Mouse (Mus musculus) mature B cell (primary cell): ENCODE data around the gene Sept10.

Experiments
- in situ Hi-C: fragments of 300-500 bp; cut with MboI; formaldehyde crosslinking; loops from 2 replicates; pipeline ENCODE4 v1.14.3; 2019

Sept10 gene

DNA sequence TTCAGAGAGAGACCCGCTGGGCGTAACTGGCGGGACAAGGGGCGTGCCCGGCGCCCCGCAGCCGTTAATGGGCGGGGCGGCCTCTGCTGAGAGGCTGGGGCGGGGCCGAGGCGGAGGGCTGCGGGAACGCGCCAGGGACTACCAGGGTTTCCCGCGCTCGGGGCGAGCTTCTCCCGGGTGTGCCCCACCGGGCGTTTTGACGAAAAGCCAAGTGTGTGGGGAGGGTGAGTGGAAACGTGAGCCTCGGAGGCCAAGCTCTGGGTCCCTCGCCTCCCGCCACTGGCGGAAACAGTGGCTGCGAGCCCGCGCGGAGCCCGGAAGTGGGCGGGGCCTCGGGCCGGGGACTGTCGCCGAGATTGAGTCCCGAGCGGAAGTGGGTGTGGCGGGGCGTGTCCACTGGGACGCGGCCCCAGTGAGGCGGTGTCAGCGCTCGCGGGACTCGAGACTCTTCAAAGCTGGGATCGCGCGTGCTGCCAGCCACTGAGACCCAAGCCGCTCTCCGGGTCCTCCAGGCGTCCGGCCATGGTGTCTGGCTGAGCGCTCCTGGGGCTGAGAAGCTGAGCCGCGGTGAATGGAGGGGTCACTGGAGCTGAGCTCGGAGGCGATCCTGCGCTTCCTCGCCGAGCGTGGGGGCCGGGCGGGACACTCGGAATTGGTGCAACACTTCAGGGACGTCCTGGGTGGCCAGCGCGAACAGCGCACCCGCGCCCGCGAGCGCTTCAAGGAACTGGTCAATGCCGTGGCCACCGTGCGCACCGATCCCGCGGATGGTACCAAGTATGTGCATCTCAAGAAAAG, at the start of gene Sept10, which contains the start of gene Sowahc:
TSS of gene Sept10 (minus strand) at position 375 of the 798 bp plus-strand sequence.
TSS of gene Sowahc (plus strand) at position 481 of the 798 bp plus-strand sequence.
- in situ Hi-C loops = no loop called here

DNA sequence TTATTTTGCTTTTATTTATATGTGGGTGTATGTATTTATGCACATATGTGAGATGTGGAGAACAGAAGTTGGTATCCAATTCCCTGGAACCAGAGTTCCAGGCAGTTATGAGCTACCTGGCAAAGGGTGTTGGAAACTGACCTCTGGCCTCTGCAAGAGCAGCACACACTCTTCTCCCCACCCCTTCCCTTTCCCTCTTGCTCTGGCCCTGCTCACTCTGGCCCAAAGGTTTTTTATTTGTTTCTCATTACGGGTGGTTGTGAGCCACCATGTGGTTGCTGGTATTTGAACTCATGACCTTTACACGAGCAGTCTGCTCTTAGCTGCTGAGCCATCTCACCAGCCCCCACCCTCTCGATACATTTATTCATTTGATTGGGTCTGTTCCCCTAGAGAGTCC, 47.1 kb upstream of the Sept10 start:
- in situ Hi-C loops = no loop called here

DNA sequence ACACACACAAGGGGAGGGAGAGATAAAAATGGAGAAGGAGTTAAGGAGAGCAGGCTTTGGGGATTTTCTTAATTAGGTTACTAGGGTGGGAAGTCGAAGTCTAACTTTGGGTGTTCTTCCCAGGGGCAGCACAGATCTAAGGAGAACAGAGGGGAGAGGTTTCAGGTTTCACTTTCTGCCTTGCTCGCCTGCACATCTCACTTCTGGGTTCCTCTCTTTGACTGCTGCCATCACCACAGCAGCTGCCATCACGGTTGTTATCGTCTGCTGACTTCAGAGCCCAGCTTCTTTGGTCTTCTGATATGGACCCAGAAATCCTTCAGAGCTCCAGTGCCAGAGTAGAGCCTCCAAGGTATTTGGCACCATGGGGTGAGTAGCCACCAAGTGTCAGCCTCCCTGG, 46.5 kb upstream of the Sept10 start:
- in situ Hi-C loops = no loop called here

DNA sequence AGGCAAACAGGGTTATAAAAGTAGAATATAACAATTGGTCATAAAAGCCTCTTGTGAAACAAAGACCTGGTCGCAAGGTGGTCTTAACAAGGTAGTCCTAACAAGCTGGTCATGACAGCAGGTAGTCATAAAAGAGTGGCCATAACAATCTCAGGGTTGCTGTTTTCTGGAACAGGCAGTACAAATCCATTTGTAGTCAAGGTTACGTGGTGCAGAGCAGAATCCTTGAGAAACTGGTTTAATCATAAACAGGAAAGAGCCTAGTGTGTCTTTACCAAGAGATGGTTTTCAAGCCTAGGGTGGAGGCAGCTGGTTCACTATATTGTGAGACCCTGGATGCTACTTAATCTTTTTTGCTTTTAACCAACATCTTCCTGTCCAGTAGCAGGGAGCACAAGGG, 45.6 kb upstream of the Sept10 start:
- in situ Hi-C loops = no loop called here

DNA sequence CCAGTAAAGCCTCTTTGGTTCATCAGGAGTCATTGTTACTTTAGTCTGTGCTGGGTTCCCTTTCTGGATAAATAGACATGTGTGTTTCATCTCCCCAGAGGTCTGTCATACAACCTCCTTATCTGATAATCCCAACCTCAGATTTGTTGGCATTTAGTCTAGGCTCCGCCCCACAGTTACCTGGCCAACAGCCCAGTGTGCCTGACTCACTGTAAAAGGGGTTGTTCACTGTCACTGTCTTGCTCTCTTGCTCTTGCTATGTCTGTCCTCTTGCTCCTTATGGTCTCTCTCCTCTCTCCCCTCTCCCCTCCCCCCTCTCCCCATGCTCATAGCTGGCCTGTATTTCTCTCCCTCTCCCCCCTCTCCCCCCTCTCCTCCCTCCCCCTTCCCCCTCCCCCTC, 44.5 kb upstream of the Sept10 start:
- in situ Hi-C loops = no loop called here

DNA sequence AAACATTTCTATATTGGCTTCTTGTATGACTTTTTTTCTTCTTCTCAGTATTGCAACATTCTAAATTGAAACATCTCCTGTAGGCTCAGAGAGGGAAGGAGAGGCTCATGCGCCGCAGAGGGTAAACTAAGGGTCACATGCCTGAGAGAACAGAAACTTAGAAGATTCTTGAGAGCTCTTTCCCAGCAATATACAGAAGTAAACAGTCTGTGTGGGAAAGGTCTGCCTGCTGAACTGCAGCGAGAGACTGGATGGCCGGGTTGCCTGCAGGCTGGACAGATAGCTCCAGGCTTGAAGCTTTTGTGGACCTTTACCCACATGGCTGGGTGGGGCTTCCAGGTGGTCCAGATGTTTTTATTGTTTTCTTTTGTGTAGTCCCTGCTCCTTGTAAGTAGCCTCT, 44.0 kb upstream of the Sept10 start:
- in situ Hi-C loops = no loop called here

DNA sequence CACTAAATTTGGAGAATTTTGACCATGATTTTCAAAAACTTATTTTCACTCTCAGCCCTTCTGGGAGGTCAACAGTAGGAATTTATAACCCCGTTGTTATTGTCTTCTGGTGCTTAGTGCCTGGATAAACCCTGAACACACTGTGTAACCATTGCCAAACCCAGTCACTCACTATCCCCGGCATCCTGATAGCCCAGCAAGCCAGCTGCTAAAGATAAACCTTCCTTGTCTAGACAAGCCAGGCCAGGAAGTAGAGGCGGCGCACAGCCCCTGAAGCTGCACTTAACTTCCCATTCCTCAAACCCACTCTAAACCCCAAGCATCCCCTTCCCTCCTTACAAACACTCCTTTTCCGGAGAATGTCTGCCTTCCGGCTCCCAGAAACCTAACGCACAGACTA, 43.4 kb upstream of the Sept10 start:
- in situ Hi-C loops = no loop called here

DNA sequence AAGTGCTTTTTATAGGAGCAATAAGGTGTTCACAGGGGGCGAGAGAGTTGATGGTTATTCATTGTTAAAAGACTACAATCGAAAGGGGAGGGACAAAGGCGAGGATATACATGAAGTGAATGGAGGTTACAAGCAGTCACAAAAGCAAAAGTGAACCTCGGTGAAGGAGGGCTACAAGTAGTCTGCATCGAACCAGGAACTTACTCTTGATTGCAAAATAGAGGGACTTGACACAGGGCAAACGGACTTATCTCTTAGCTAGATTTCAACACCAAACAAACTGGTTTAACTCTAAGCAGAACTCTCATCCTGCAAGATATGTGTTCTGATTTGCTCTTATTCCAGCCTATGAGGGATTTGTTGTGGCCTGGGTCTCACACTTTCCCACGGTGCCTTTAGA, 41.3 kb upstream of the Sept10 start:
- in situ Hi-C loops = no loop called here

DNA sequence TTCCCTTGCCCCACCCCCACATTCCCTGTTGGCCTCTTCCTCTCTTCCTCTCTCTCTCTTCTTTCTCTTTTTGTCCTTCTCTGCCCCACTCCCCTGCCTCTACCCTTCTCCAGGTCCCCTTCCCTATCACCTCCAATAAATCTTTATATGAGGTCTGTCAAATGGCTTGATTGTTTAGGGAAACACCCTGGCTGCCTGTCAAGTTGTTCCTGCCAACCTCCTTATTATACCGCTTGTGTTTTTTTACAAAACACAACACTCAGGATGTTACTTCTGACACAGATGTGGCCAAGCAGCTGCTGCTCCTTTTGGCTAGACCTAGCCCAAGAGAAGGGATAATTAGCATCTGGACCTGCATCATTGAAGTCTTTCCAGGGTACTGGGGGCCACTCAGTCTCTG, 40.4 kb upstream of the Sept10 start:
- in situ Hi-C loops = no loop called here

DNA sequence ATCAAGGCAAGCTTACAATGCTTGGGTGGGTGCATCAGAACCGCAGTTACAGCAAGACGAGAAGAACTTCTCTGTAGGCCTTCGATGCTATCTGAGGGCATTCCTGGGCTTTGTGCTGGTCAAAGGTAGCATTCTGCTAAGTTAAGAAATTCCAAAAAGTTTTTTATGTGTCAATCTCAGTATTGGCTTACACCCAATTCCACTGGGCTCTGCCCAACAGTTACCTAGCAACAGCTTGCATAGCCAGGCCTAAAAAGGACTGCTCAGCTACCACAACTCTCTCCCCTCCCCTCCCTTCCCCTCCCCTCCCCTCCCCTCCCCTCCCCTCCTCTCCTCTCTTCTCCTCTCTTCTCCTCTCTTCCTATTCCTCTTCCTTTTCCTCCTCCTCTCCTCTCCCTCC, 40.0 kb upstream of the Sept10 start:
- in situ Hi-C loops = no loop called here

DNA sequence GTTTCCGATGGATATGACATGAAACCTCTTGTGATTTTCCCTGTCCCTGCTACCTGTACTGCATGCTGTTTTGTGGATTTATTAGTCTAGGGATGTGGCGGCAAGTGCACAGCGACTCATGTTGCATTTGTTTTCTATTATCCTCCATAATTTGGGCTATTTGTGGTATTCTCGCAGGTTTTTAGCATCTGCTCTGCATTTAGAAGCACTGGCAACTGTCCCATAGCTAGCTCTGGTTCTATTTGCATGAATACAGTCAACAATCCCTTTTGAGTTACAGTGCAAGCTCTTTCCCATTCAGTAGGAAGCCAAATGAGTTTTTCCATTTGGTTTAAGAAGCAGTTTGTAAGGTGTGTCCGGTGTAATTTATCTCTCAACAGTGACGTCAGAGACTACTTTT, 37.9 kb upstream of the Sept10 start:
- in situ Hi-C loops = no loop called here

DNA sequence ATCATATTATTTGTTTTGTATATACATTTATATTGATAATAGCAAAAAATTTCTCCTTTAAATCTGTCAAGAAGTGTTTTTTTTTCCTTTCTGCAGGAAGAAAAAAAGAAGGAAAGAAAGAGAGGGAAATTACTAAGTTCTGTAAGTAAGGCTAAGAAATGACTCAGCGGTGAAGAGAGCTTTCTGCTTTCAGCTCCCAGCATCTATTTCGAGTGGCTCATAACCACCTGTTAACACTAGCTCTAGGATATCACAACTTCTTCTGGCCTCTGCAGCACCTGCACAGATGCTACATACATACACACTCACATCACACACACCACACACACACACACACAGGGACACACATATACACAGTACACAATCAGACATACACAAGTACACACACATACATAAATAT, 34.9 kb upstream of the Sept10 start:
- in situ Hi-C loops = no loop called here

DNA sequence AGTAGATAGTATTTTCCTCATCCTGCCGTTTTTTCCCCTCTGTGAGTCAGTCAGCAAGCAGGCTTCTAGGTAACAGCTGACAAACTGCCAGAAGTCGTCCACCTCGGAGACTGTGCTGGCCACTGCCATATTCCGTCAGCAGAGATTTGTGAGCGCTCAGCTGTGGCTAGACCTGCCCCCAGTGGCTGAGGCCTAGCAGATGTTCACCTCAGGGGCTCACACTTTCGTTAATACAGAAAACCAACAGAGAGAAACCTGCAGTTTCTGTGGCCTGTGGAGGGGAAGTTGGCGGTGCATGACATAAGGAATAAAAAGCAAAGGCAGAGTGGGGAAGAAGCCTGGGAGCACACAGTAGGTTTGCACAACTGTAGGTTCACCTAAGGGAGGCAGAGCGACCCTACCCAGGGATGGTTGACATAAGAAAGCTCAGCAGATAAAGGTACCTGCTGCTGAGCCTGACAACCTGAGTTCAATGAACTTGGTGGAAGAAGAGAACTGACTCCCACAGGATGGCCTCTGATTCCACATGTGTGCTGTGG, 32.0 kb upstream of the Sept10 start:
- in situ Hi-C loops = no loop called here

DNA sequence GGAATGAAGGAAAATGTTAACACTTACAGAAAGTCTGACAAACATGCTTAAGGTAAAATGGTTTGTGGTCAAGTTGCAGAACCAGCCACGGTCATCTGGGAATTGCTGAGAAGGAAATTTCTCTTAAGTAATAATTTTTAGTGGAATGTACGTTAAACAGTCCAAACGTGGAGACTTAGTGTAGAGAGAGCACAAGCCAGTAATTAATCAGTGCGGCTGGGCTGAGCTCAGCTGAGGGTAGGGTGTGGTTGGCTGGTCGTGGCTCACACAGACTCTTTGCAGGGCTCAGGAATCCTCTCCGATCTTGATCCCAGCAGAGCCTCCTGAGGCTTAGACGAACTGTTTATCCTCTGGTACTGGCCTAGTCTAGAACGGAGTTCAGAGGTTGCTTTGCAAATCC, 30.7 kb upstream of the Sept10 start:
- in situ Hi-C loops = no loop called here

DNA sequence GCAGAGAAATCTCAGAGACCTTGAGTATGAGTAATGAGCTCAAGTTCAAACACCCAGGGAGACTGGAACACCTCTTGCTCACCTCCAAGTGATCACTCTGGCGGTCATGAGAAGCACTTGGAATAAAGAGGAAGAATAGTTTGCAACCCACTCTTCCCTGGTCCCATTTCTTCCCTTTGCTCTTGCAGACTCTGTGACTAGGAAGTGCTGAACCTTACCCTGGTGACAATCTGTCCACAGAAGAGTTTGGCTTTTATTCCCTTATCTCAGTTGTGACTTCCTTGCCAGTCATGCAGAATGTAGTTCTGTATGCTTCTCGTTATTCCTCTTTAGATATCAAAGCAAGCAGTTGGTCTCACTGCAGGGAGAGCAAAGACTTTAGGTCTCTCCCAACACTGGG, 30.3 kb upstream of the Sept10 start:
- in situ Hi-C loops = no loop called here

DNA sequence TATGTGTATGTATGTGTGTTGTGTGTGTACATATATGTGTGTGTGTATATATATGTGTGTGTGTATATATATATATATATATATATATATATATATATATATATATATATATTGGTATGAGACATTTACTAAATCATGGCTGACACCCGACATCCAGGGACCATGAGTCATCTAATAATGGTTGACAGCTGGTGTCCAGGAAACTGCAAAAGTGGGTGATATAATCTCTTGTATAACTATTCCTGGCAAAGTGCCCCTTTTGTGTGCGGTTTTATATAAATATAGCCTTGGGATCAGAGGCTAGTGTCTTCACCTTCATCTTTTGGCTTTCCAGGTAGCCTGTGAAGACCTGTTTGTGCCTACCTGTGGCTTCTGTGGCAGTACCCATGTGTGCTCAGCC, 29.0 kb upstream of the Sept10 start:
- in situ Hi-C loops = no loop called here

DNA sequence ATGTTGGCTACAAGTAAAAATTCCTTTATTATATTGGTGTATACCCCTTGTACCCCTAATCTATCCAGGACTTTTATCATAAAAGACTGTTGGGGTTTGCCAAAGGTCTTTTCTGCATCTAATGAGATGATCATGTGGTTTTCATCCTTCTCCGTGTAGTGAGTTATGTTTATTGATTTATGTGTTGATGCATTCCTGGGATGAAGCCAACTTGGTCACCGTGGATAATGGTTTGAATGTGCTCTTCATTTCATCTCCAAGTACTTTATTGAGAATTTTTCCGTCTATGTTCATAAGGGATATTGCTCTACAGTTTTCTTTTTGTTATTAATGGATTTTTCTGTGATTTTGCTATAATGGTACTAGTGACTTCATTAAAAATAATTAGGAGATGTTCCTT, 27.9 kb upstream of the Sept10 start:
- in situ Hi-C loops = no loop called here

DNA sequence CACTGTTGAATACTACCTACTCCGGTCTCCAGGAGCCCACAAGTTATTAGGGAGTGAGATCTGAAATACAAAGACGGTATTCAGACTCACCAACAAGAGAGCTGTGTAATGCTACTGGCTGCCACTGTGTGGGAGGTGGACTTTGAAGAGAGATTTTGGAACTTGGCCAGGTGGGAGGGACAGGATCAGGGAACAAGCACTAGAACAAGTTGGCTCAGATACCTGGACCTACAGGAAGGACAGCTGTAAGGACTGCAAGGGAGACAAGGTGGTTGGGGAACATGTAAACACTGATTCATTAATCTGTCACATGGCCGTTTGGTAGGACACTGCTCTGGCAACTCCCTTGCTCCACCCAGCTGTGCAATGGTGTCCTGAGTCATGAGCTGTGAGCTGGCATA, 19.5 kb upstream of the Sept10 start:
- in situ Hi-C loops = no loop called here

DNA sequence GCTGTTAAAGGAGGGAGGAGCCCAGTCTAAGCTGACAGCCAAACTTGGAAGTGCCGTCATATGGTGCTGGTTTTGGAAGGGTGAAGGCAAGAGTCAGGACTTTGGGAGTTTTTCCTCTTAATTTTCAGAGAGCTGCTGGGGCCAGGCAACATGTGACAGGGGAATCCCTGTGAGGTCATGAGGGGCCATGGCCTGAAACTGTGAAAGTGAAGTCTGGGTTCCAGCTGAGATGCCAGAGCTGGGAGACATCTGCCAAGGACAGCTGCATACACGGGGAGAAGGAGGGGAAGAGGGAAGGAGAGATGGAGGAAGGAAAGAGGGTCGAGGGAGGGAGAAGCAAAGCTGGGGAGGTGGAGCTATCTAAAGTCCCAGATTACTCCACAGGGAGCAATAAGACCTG, 16.1 kb upstream of the Sept10 start:
- in situ Hi-C loops = no loop called here

DNA sequence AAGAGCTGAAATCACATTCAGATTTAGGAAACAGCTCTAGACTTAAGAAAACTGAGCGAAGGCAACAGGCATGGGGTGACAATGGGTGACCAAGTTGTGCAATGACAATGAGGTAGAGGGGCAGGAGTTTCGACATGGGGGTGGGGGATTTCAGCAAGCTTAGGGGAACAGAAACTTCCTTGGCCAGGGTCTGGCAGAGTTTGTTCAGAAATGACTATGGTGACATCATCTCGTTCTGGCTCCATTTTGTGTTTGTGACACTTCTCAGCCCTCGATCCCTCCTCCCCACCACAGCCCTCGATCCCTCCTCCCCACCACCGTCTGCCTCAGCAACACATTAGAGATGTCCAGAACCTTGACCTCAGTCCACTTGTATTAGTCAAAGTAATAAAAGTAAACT, 14.8 kb upstream of the Sept10 start:
- in situ Hi-C loops = no loop called here

DNA sequence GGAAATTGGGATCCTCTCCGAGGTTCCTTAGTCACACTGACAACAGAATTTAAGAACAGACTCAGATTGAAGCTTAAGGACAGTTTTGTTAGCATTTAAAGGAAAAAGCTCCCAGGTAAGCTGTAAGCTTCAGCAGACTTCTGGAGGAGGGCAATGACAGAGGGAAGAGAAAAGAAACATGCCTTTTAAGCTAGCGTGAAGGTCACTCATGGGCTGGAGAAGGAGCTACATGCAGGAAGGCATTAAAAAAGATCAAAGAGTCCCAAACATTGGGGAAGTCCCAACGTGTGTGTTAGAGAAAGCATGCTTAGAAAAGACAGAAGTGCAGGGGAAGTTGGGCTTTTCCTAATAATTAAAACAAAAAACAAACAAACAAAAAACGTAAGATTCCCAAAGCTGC, 14.2 kb upstream of the Sept10 start:
- in situ Hi-C loops = no loop called here

DNA sequence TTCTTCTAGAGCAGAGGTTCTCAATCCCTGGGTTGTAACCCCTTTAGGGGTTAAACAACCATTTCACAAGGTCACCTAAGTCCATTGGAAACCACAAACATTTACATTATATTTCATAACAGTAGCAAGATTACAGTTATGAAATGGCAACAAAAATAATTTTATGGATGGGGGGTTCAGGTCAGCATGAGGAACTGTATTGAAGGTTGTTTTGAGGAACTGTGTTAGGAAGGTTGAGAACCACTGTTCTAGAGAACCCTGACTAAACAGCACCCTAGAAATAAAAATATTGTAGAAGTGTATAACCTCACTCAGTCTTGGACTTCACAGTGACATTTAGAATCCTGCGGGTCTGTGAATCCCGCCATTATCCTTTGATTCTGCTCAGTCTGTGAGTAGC, 13.6 kb upstream of the Sept10 start:
- in situ Hi-C loops = no loop called here

DNA sequence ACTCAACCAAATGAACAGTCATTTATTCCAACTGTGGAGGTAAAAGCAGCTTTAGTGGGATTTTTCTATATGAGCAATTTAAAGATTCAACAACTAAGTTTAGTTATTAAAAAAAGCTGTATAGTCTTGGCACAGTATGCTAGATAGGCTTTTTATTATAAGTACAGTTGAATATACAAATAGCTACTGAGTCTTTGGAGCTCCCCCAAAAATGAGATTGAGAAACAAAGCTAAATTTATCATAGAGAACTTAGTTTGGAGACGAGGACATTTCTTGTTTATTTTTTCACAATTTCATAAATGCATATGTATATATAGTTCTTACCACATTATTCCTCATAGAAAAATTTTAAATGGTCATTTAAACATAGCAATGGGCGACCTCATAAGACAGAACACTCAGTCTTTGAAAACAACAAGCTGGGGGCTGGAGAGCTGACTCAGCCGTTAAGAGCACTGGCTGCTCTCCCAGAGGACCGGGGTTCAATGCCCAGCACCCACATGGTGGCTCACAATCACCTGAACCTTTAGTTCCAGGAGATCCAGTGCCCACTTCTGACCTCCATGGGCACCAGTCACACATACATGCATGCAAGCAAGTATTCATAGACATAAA, 7.7 kb upstream of the Sept10 start:
- in situ Hi-C loops = no loop called here

DNA sequence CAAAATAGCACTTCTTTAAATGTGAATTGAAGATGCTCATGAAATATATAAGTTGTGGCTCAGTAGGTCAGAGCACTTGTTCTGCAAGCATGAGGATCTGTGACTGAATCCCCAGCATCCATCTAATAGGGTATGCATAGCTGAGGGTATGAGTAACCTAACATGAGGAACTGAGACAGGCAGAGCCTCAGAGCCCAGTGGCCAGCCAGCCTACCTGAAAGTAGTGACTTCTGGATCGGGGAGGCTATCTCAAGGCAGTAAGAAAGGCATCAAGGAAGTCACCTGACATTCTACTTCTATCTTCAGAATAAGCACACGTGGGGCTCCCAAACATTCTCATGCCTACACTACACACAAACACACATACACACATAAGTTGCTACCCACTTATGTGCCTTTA, 3.5 kb upstream of the Sept10 start:
- in situ Hi-C loops = no loop called here
